18 mouse cellular contexts compared by ENCODE assay signal in the genomic region with DNA sequence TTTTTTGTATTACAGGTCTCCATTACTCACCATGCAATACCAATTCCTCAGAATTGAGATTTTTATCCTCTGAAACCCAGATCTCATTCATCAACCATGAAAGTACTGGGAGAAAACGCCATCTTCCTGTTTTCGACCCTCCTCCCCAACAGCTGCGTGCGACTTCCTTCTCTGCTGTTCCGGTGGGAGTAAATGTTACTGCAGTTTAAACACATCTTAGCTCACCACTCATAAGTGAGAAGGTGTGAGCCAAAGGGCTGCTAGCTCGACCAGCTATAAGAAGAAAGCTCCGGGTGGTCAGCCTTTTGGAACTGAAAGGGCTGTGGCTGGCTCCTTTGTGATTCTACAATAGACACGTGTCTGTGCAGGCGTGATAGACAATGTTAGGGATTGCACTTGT. TPM values are rescaled to one million over a fixed set of nuclear protein-coding genes. Genes with fewer than 3 reads are reported as not detected.
DNase-seq lines count a peak whose midpoint lies in the region; ATAC-seq and TF ChIP-seq lines count a peak whose summit lies in the region.
"Had no signal": no experiment of that assay in that cellular context is flagged by ENCODE, and none has a peak within 500 bp of the region (broad histone marks: within the 10 kb centered on the region; RNA-seq: fewer than 3 reads in every experiment).

No protein-coding gene starts in this region.

- no peak for ATAC-seq in lung, embryonic 14.5 days (ENCODE audit: insufficient read depth)
- peak; percentile 48 for ATAC-seq in megakaryocyte progenitor cell, adult 5-6 weeks (replicated peaks; ENCODE audit: poor library complexity)
- ATAC-seq: forebrain, embryonic 16.5 days had no signal

- H3K9me3 ChIP-seq in lung, embryonic 14.5 days (ENCODE audit: low read depth, low read length): no peaks in the 10 kb centered on the region
- H3K9me3 ChIP-seq: embryonic facial prominence, embryonic 12.5 days; forebrain, embryonic 12.5 days; heart, embryonic 12.5 days; hindbrain, embryonic 15.5 days had no signal

- no peaks in the 10 kb centered on the region for H3K4me1 ChIP-seq in lung, embryonic 14.5 days (ENCODE audit: insufficient read depth)

- no peak overlapping the region for H3K4me2 ChIP-seq in lung, embryonic 14.5 days
- H3K4me2 ChIP-seq: embryonic facial prominence, embryonic 12.5 days; forebrain, embryonic 12.5 days; heart, embryonic 12.5 days; hindbrain, embryonic 15.5 days had no signal

- no peak overlapping the region for H3K27ac ChIP-seq in lung, embryonic 14.5 days (ENCODE audit: low read depth)
- H3K27ac ChIP-seq: embryonic facial prominence, embryonic 12.5 days; forebrain, embryonic 12.5 days; hindbrain, embryonic 15.5 days had no signal

- intact Hi-C loops in left cerebral cortex, postnatal 25 days (cut with DNase I): no loop called here

- no peak overlapping the region for H3K9ac ChIP-seq in lung, embryonic 14.5 days
- H3K9ac ChIP-seq: embryonic facial prominence, embryonic 12.5 days; forebrain, embryonic 12.5 days; heart, embryonic 12.5 days; hindbrain, embryonic 15.5 days had no signal

- H3K27me3 ChIP-seq in lung, embryonic 14.5 days (ENCODE audit: insufficient read depth, low read length): no peaks in the 10 kb centered on the region
- H3K27me3 ChIP-seq: embryonic facial prominence, embryonic 12.5 days; forebrain, embryonic 12.5 days; heart, embryonic 12.5 days; hindbrain, embryonic 15.5 days had no signal

- peak; percentile 10 for DNase-seq in lung, embryonic 14.5 days
- no peak for DNase-seq in lung, postnatal 25 days (ENCODE audit: low spot score)
- DNase-seq in thymus, postnatal 14 days: peak; percentile 54
- DNase-seq in left cerebral cortex, postnatal 25 days (ENCODE audit: low spot score in 2 of 2): no peak
- DNase-seq in retina, postnatal 1 day: no peak
- DNase-seq in kidney, adult 9 months: no peak
- DNase-seq in kidney, postnatal 36 days: no peak
- DNase-seq: adrenal gland, postnatal 10 days; cerebellum, adult 18-20 months; cerebellum, postnatal 10 days; gastrocnemius, postnatal 10 days; heart, postnatal 36 days had no signal

- TF ChIP-seq CTCF in lung, embryonic 14.5 days (IDR thresholded peaks at IDR 0.05; ENCODE audit: low read depth): no peak

- WGBS in lung, embryonic 14.5 days: 65% methylated on average over 9 of the region's 9 CpGs

- H3K4me3 ChIP-seq in lung, embryonic 14.5 days (ENCODE audit: low read depth, low read length): no peak overlapping the region
- H3K4me3 ChIP-seq: embryonic facial prominence, embryonic 12.5 days; forebrain, embryonic 12.5 days; heart, embryonic 12.5 days; hindbrain, embryonic 15.5 days had no signal

- no peaks in the 10 kb centered on the region for H3K36me3 ChIP-seq in lung, embryonic 14.5 days (ENCODE audit: insufficient read depth)
- H3K36me3 ChIP-seq: embryonic facial prominence, embryonic 12.5 days; forebrain, embryonic 12.5 days; heart, embryonic 12.5 days; hindbrain, embryonic 15.5 days had no signal

RNA-seq across cellular contexts. Expression of gene Lrguk, which starts 46.5 kb away (rescaled TPM):
- polyA plus RNA-seq in lung, embryonic 14.5 days (2014; fragmentation: Nextera tagmentation; extraction: Ambion mirVana): 3.5 and 3.6 TPM in 2 replicates
- 0.12 and 0.81 TPM in 2 replicates for total RNA-seq in megakaryocyte progenitor cell, adult 5-6 weeks (2015)
- 0.03 TPM in 1 of 2 replicates, not detected in the other for total RNA-seq in megakaryocyte progenitor cell, adult 5-6 weeks (2017)
- 1 to 10 TPM; 3.0 to 3.6 TPM for total RNA-seq in left cerebral cortex, postnatal 25 days (2021)

Comparison
In these comparisons a context has a peak if more than half of its experiments do, and no peak if none do; other contexts are left out.
1. DNase-seq: peak in lung, embryonic 14.5 days (single experiment) and thymus, postnatal 14 days (single experiment); none in lung, postnatal 25 days (single experiment), left cerebral cortex, postnatal 25 days (0 of 2), retina, postnatal 1 day (single experiment), kidney, adult 9 months (single experiment) and kidney, postnatal 36 days (0 of 2).